Mouse (Mus musculus): ENCODE data around the gene Serpinb7. TPM values are rescaled to one million over a fixed set of nuclear protein-coding genes. Genes with fewer than 3 reads are reported as not detected.

Gene Serpinb7
- total and polyA plus RNA-seq, 3 experiments: 0.17 to 0.20 TPM; not detected in 1

DNA sequence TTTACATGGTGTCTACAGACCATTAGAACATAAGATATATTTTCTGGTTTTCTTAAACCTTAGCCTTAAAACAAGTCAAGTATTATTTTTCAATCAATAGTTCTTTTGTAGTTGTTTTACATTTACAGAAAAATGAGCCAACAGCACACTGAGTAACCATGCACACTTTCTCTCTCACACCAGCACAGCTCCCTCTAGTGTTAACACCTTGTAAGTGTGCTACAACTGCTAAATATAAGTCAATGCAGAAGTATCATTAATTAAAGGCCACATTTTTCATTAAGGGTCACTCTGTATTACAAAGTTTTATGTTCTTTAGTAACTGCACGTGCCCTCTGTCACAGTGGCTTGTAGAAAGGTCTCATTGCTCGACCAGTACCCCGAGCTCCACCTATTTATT, 46.4 kb upstream of the Serpinb7 start:
- Histone ChIP-seq H3K4me1 (ENCODE audit: control insufficient read depth in 1 of 2, insufficient read depth in 2 of 2) (peaks cover 0 to 8% of the 10 kb centered on the region in 2 experiments; a peak in 2 of 4 replicates), H3K4me2 (ENCODE audit: insufficient read depth, low read depth, poor library complexity, severe bottlenecking) (no peak overlapping the region), H3K79me2 (replicated peaks; ENCODE audit: control insufficient read depth, extremely low read depth, insufficient read depth, poor library complexity, severe bottlenecking) (no peaks in the 10 kb centered on the region), H3K27me3 (replicated peaks) (no peaks in the 10 kb centered on the region), H3K27ac (ENCODE audit: insufficient read depth, low read depth) (no peak overlapping the region), H3K9me3 (replicated peaks; ENCODE audit: low read length) (no peaks in the 10 kb centered on the region), H3K9ac (ENCODE audit: insufficient read depth, low read depth) (no peak overlapping the region), H3K4me3 (replicated peaks in 1 of 3; ENCODE audit: low read depth in 2 of 3, low read length in 2 of 3, poor library complexity in 1 of 3) (no peak overlapping the region), H3K36me3 (replicated peaks in 1 of 2; ENCODE audit: control insufficient read depth in 1 of 2, insufficient read depth in 1 of 2, low read length in 1 of 2) (no peaks in the 10 kb centered on the region)
- TF ChIP-seq NELFE (IDR thresholded peaks at IDR 0.05; ENCODE audit: low read depth, low read length): no peak
- TF ChIP-seq RAD21 (IDR thresholded peaks at IDR 0.05; ENCODE audit: low read depth, low read length): peak; percentile 49
- no peak for TF ChIP-seq MAFK (IDR thresholded peaks at IDR 0.05; ENCODE audit: insufficient replicate concordance, low read length)
- TF ChIP-seq JUND (conservative IDR thresholded peaks at IDR 0.05; ENCODE audit: low read depth, low read length): no peak
- no peak for TF ChIP-seq UBTF (IDR thresholded peaks at IDR 0.05; ENCODE audit: low read depth, low read length)
- no peak for TF ChIP-seq ZMIZ1 (IDR thresholded peaks at IDR 0.05; ENCODE audit: low read depth, low read length)
- 0 out of 2 replicates have a peak, but pooled peaks have one; percentile 52 for TF ChIP-seq MYC (IDR thresholded peaks at IDR 0.05; ENCODE audit: low read depth, low read length)
- no peak for TF ChIP-seq EP300 (IDR thresholded peaks at IDR 0.05; ENCODE audit: low read length)
- TF ChIP-seq USF1 (IDR thresholded peaks at IDR 0.05; ENCODE audit: low read depth, low read length): no peak
- TF ChIP-seq JUN (IDR thresholded peaks at IDR 0.05; ENCODE audit: insufficient read depth, low read depth, low read length): no peak
- no peak for TF ChIP-seq CHD1 (IDR thresholded peaks at IDR 0.05; ENCODE audit: low read depth, low read length)
- no peak for TF ChIP-seq ZKSCAN1 (IDR thresholded peaks at IDR 0.05; ENCODE audit: borderline replicate concordance, low read depth, low read length)
- no peak for TF ChIP-seq MEF2A (IDR thresholded peaks at IDR 0.05; ENCODE audit: borderline replicate concordance, low read depth, low read length)
- TF ChIP-seq ZC3H11A (IDR thresholded peaks at IDR 0.05; ENCODE audit: low read depth, low read length): no peak
- no peak for TF ChIP-seq MAX (IDR thresholded peaks at IDR 0.05; ENCODE audit: low read length)
- no peak for TF ChIP-seq RCOR1 (conservative IDR thresholded peaks at IDR 0.05; ENCODE audit: low read depth, low read length)
- no peak for TF ChIP-seq NRF1 (IDR thresholded peaks at IDR 0.05; ENCODE audit: low read depth, low read length)
- peak; percentile 76 to 77 for TF ChIP-seq CTCF (conservative IDR thresholded peaks at IDR 0.05 in 1 of 2, IDR thresholded peaks at IDR 0.05 in 1 of 2; ENCODE audit: low read depth in 2 of 2, low read length in 2 of 2)
- TF ChIP-seq MXI1 (IDR thresholded peaks at IDR 0.05; ENCODE audit: low read depth, low read length): no peak
- no peak for TF ChIP-seq IRF4 (IDR thresholded peaks at IDR 0.05; ENCODE audit: low read depth, low read length)
- no peak for TF ChIP-seq E2F4 (IDR thresholded peaks at IDR 0.05; ENCODE audit: insufficient replicate concordance, low read depth, low read length)
- no peak for TF ChIP-seq TBP (conservative IDR thresholded peaks at IDR 0.05; ENCODE audit: low read depth, low read length)
- TF ChIP-seq KAT2A (IDR thresholded peaks at IDR 0.05; ENCODE audit: insufficient replicate concordance, low read length): no peak
- TF ChIP-seq SMC3 (IDR thresholded peaks at IDR 0.05; ENCODE audit: low read depth, low read length): peak; percentile 78
- peak; percentile 41 for DNase-seq (ENCODE audit: extremely low read depth)
- dilution Hi-C loops (cut with MboI; ENCODE audit: extremely low pct_ligation_motif_present, extremely low pct_unique_long_range_greater_than_20kb, low sequenced_read_pairs) (no loop called here), in situ Hi-C loops (cut with MboI; ENCODE audit: low pct_ligation_motif_present, low pct_unique_long_range_greater_than_20kb, low sequenced_read_pairs) (no loop called here)

Data from CH12.LX (cell line).